Mouse (Mus musculus) stomach, postnatal 0 days (tissue): ENCODE data around the gene Maf.

Experiments
- CTCF ChIP-seq: IDR thresholded peaks from 2 replicates; pipeline ENCODE4 v1.5.1; 2016; ENCODE audit warnings: antibody characterized with exemption, low read depth, mild to moderate bottlenecking, moderate library complexity
- EP300 ChIP-seq: optimal IDR thresholded peaks from 2 replicates; pipeline ENCODE3; 2016; ENCODE audit warnings: antibody characterized with exemption

GRCm38 (mm10) chr8:115739756-115740155, 32.2 kb upstream of the Maf start:
- no peak for TF ChIP-seq CTCF
- no peak for TF ChIP-seq EP300
